Mouse (Mus musculus) heart, adult 2 months (tissue): ENCODE measurements at regions not wholly inside any gene's neighbourhood (a gene's known extent, or its start where the extent isn't known, plus 50 kb on each side); places are given as distances from the start of the nearest gene placed in this dataset.

ENCODE experiments used
- CTCF ChIP-seq: fragments of 200-600 bp; IDR thresholded peaks from 2 replicates; pipeline ENCODE4 v1.8.1; 2022; ENCODE audit warnings: antibody characterized with exemption, mild to moderate bottlenecking, moderate library complexity
- POLR2A ChIP-seq: fragments of 200-500 bp; IDR thresholded peaks from 2 replicates; pipeline ENCODE4 v1.6.1; 2011; ENCODE audit warnings: mild to moderate bottlenecking, low read depth, low read length, control low read depth; ENCODE audit not compliant: insufficient read depth

DNA sequence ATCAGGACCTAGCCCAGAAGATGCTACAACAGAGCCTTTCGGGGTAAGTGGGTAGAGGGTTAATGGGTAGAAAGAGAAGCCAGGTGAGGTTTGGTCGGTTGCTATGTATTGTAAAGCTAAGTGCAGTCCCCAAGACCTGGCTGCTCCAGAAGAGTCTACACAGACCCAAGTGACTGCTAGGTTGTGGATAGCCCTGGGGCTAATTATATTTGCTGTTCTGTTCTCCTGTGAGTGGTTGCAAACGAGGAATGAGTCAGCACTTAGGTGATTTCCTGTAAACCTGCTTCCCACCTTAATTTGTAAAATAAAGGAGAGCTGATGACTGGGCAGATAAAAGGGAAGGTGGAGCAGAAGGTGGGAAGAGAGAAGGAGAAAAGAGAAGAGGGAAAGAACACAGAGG is 126.9 kb downstream of the Evx1 start:
- TF ChIP-seq POLR2A: no peak
- no peak for TF ChIP-seq CTCF
